Mouse (Mus musculus) limb, embryonic 14.5 days (tissue): ENCODE results near the gene Crtap. TPM values are rescaled to one million over a fixed set of nuclear protein-coding genes. Genes with fewer than 3 reads are reported as not detected.
"Not testable (repeated sequence)": the region's sequence is repeated elsewhere in the genome, so short reads cannot be mapped to it uniquely, and the experiment has no call there.

ENCODE experiments used
- ATAC-seq: fragments of 200-750 bp; cut with Nextera tagmentation; 2 replicates; pipeline ENCODE4 v1.8.0; 2017; ENCODE audit warnings: low read depth, moderate number of reproducible peaks, moderate TSS enrichment; ENCODE audit not compliant: low FRiP score
- DNase-seq: peaks from one replicate; pipeline ENCODE4 v3.0.0-alpha.2; 2015; ENCODE audit warnings: low spot score
- H3K27ac ChIP-seq: fragments of 300-500 bp; sonication (generic); replicated peaks from 2 replicates; pipeline ENCODE4 v1.5.1; 2014; ENCODE audit warnings: low read depth, mild to moderate bottlenecking, low read length, moderate library complexity, mixed read lengths
- H3K27me3 ChIP-seq: fragments of 300-500 bp; sonication (generic); 2 replicates; pipeline ENCODE4 v1.6.1; 2014; ENCODE audit warnings: low read length, mixed read lengths; ENCODE audit not compliant: control insufficient read depth, insufficient read depth
- H3K36me3 ChIP-seq: fragments of 300-500 bp; sonication (generic); 2 replicates; pipeline ENCODE4 v1.6.1; 2014; ENCODE audit warnings: mild to moderate bottlenecking, low read length, moderate library complexity, mixed read lengths; ENCODE audit not compliant: control insufficient read depth, insufficient read depth
- H3K4me1 ChIP-seq: fragments of 300-500 bp; sonication (generic); 2 replicates; pipeline ENCODE4 v1.6.1; 2014; ENCODE audit warnings: antibody characterized with exemption, low read length, mixed read lengths; ENCODE audit not compliant: control insufficient read depth, insufficient read depth
- H3K4me2 ChIP-seq: fragments of 300-500 bp; sonication (generic); replicated peaks from 2 replicates; pipeline ENCODE4 v1.6.1; 2014; ENCODE audit warnings: low read depth, mild to moderate bottlenecking, low read length, moderate library complexity; ENCODE audit not compliant: severe bottlenecking
- H3K4me3 ChIP-seq: fragments of 300-500 bp; sonication (generic); replicated peaks from 2 replicates; pipeline ENCODE4 v1.5.1; 2014; ENCODE audit warnings: low read length
- H3K9ac ChIP-seq: fragments of 300-500 bp; sonication (generic); 2 replicates; pipeline ENCODE4 v1.6.1; 2014; ENCODE audit warnings: mild to moderate bottlenecking, low read depth, low read length, moderate library complexity; ENCODE audit not compliant: severe bottlenecking
- H3K9me3 ChIP-seq: fragments of 300-500 bp; sonication (generic); 2 replicates; pipeline ENCODE4 v1.6.1; 2016; ENCODE audit warnings: low read length; ENCODE audit not compliant: control insufficient read depth
- POLR2A ChIP-seq: fragments of 200-500 bp; IDR thresholded peaks from 2 replicates; pipeline ENCODE4 v1.8.0; 2012; ENCODE audit warnings: inconsistent platforms, mild to moderate bottlenecking, moderate library complexity, borderline replicate concordance; ENCODE audit not compliant: insufficient read depth, insufficient read length; ENCODE audit errors: extremely low read depth
- WGBS: fragments of 180-500 bp; shearing (Covaris S2); extraction: QIAGEN DNeasy Blood & Tissue Kit; methylation state at CpG from one replicate; pipeline ENCODE4 v1.1.7; 2014; 5-methylcytosine and 5-hydroxymethylcytosine counted together
- polyA plus RNA-seq, 2 experiments: library from polyadenylated mRNA; depleted of rRNA in 1 of 2; stranded (reverse) in 1 of 2; unstranded in 1 of 2; fragments of >200 nt; fragmentation: Nextera tagmentation in 1 of 2; extraction: Ambion mirVana in 1 of 2; gene quantifications; 2 replicates each; pipeline versions ENCODE4 v1.2.1 to v1.2.3; 2012 to 2014

Crtap gene
- polyA plus RNA-seq, 2 experiments = 221 to 242 TPM

GRCm38 (mm10) chr9:114368471-114368858 lies 22.0 kb downstream of the Crtap start:
- peak overlapping the region; percentile 51 for H3K4me3 ChIP-seq
- H3K9me3 ChIP-seq = no peaks in the 10 kb centered on the region
- 0 out of 2 replicates have a peak, but pooled peaks have one; percentile 17 for ATAC-seq
- H3K36me3 ChIP-seq = 0 out of 2 replicates have a peak, but pooled peaks cover 2% of the 10 kb centered on the region
- no peak for DNase-seq
- no peak for TF ChIP-seq POLR2A
- H3K4me1 ChIP-seq = no peaks in the 10 kb centered on the region
- peak overlapping the region; percentile 88 for H3K4me2 ChIP-seq
- peak overlapping the region; percentile 61 for H3K9ac ChIP-seq
- no peak overlapping the region for H3K27ac ChIP-seq
- WGBS = 12% methylated on average over 12 of the region's 12 CpGs
- no peaks in the 10 kb centered on the region for H3K27me3 ChIP-seq

GRCm38 (mm10) chr9:114367783-114368470 lies 22.5 kb downstream of the Crtap start:
- ATAC-seq (peak; percentile 83), DNase-seq (peak; percentile 75)
- H3K4me3 ChIP-seq = peak overlapping the region; percentile 51
- under 1% methylated on average over 47 of the region's 48 CpGs for WGBS
- no peaks in the 10 kb centered on the region for H3K27me3 ChIP-seq
- H3K9ac ChIP-seq = peak overlapping the region; percentile 61
- H3K27ac ChIP-seq = no peak overlapping the region
- H3K4me1 ChIP-seq = no peaks in the 10 kb centered on the region
- H3K36me3 ChIP-seq = no peaks in the 10 kb centered on the region
- H3K9me3 ChIP-seq = no peaks in the 10 kb centered on the region
- no peak for TF ChIP-seq POLR2A
- peak overlapping the region; percentile 88 for H3K4me2 ChIP-seq

- H3K4me3 ChIP-seq, ATAC-seq, DNase-seq, H3K4me1 ChIP-seq, H3K27me3 ChIP-seq, H3K36me3 ChIP-seq, H3K9ac ChIP-seq, H3K9me3 ChIP-seq, H3K4me2 ChIP-seq, H3K27ac ChIP-seq: not testable (repeated sequence)
- 75% methylated on average over 9 of the region's 9 CpGs for WGBS
Observed at GRCm38 (mm10) chr9:114329855-114330254, 60.6 kb downstream of the Crtap start, which contains the start of gene Bcl2a1c. Gene Bcl2a1c, plus strand, starts transcription at chr9:114330135.

- H3K27me3 ChIP-seq, DNase-seq, ATAC-seq, H3K9ac ChIP-seq, H3K4me1 ChIP-seq, H3K4me2 ChIP-seq, H3K36me3 ChIP-seq, H3K9me3 ChIP-seq, H3K27ac ChIP-seq, H3K4me3 ChIP-seq: not testable (repeated sequence)
Observed at GRCm38 (mm10) chr9:114328332-114328731, 62.1 kb downstream of the Crtap start.

- Histone ChIP-seq H3K27me3 (no peaks in the 10 kb centered on the region), H3K27ac (no peak overlapping the region), H3K36me3 (no peaks in the 10 kb centered on the region), H3K9me3 (no peaks in the 10 kb centered on the region), H3K9ac (no peak overlapping the region), H3K4me1 (no peaks in the 10 kb centered on the region), H3K4me3 (no peak overlapping the region), H3K4me2 (no peak overlapping the region)
- DNase-seq (no peak), ATAC-seq (no peak)
- 59% methylated on average over 3 of the region's 3 CpGs for WGBS
- TF ChIP-seq POLR2A = no peak
Observed at GRCm38 (mm10) chr9:114326011-114326748, 64.3 kb downstream of the Crtap start.

Other genes starting within 250 kb of the Crtap start
- gene Bcl2a1c, start 60.5 kb downstream of the Crtap start, polyA plus RNA-seq (2012; rRNA removed) = not detected in 2 replicates
- gene Bcl2a1c, start 60.5 kb downstream of the Crtap start, polyA plus RNA-seq (2014; fragmentation: Nextera tagmentation; extraction: Ambion mirVana) = not detected in 2 replicates
- gene Glb1, start 10.4 kb upstream of the Crtap start, polyA plus RNA-seq (2012; rRNA removed) = 36.6 and 44.0 TPM in 2 replicates
- 40.7 and 41.9 TPM in 2 replicates for gene Glb1, start 10.4 kb upstream of the Crtap start, polyA plus RNA-seq (2014; fragmentation: Nextera tagmentation; extraction: Ambion mirVana)
- 4.4 and 5.4 TPM in 2 replicates for gene Tmppe, start 10.4 kb upstream of the Crtap start, polyA plus RNA-seq (2012; rRNA removed)
- 3.5 and 3.7 TPM in 2 replicates for gene Tmppe, start 10.4 kb upstream of the Crtap start, polyA plus RNA-seq (2014; fragmentation: Nextera tagmentation; extraction: Ambion mirVana)
- 1.2 and 2.5 TPM in 2 replicates for gene Ccr4, start 114.2 kb upstream of the Crtap start, polyA plus RNA-seq (2012; rRNA removed)
- gene Ccr4, start 114.2 kb upstream of the Crtap start, polyA plus RNA-seq (2014; fragmentation: Nextera tagmentation; extraction: Ambion mirVana) = 1.2 and 2.7 TPM in 2 replicates
- 1.9 and 2.0 TPM in 2 replicates for gene C130032M10Rik, start 125.0 kb upstream of the Crtap start, polyA plus RNA-seq (2012; rRNA removed)
- gene C130032M10Rik, start 125.0 kb upstream of the Crtap start, polyA plus RNA-seq (2014; fragmentation: Nextera tagmentation; extraction: Ambion mirVana) = 1.3 and 3.4 TPM in 2 replicates
- 0.33 and 0.50 TPM in 2 replicates for gene Trim71, start 173.7 kb upstream of the Crtap start, polyA plus RNA-seq (2012; rRNA removed)
- 0.26 TPM in 2 replicates for gene Trim71, start 173.7 kb upstream of the Crtap start, polyA plus RNA-seq (2014; fragmentation: Nextera tagmentation; extraction: Ambion mirVana)
- 104 and 109 TPM in 2 replicates for gene Cnot10, start 249.5 kb upstream of the Crtap start, polyA plus RNA-seq (2012; rRNA removed)
- gene Cnot10, start 249.5 kb upstream of the Crtap start, polyA plus RNA-seq (2014; fragmentation: Nextera tagmentation; extraction: Ambion mirVana) = 66.8 and 69.1 TPM in 2 replicates